Comparison of ENCODE assay signal across 10 mouse cellular contexts in genomic region chr16:39062596-39062995, GRCm38 (mm10).
DNase-seq lines count a peak whose midpoint lies in the region; ATAC-seq and TF ChIP-seq lines count a peak whose summit lies in the region.
"Had no signal": no experiment of that assay in that cellular context is flagged by ENCODE, and none has a peak within 500 bp of the region (broad histone marks: within the 10 kb centered on the region; RNA-seq: fewer than 3 reads in every experiment).

No protein-coding gene starts in this region.

- peak; percentile 12 for DNase-seq in heart, postnatal 0 days (ENCODE audit: low spot score)
- DNase-seq in lung, postnatal 0 days (ENCODE audit: low spot score) = peak; percentile 43
- no peak for DNase-seq in lung, adult 2 months
- peak; percentile 63 for DNase-seq in ZHBTc4 (ENCODE audit: low read depth, low spot score)
- peak; percentile 11 for DNase-seq in naive thymus-derived CD4-positive, alpha-beta T cell, adult 2 months (ENCODE audit: low read depth)
- no peak for DNase-seq in right cerebral cortex, postnatal 14 days

- no peaks in the 10 kb centered on the region for H3K4me1 ChIP-seq in heart, postnatal 0 days (ENCODE audit: control insufficient read depth, insufficient read depth)
- H3K4me1 ChIP-seq in heart, embryonic 12.5 days (replicated peaks) = peaks cover 5% of the 10 kb centered on the region; the same call in 1 of the 2 replicates
- no peaks in the 10 kb centered on the region for H3K4me1 ChIP-seq in lung, postnatal 0 days (ENCODE audit: insufficient read depth, low read depth, low read length)
- H3K4me1 ChIP-seq in lung, adult 2 months (ENCODE audit: control insufficient read depth, insufficient read depth, low read length) = no peaks in the 10 kb centered on the region
- H3K4me1 ChIP-seq: embryonic facial prominence, embryonic 12.5 days had no signal

- H3K27me3 ChIP-seq in heart, postnatal 0 days (ENCODE audit: control insufficient read depth, insufficient read depth, low read length) = no peaks in the 10 kb centered on the region
- no peaks in the 10 kb centered on the region; the same call in 1 of the 2 replicates for H3K27me3 ChIP-seq in heart, embryonic 12.5 days (replicated peaks)
- H3K27me3 ChIP-seq in lung, postnatal 0 days (replicated peaks; ENCODE audit: insufficient read depth, low read length) = no peaks in the 10 kb centered on the region
- H3K27me3 ChIP-seq: embryonic facial prominence, embryonic 12.5 days had no signal

- no peak overlapping the region for H3K4me2 ChIP-seq in heart, postnatal 0 days (ENCODE audit: low read depth, low read length)
- no peak overlapping the region for H3K4me2 ChIP-seq in heart, embryonic 12.5 days
- no peak overlapping the region for H3K4me2 ChIP-seq in lung, postnatal 0 days (replicated peaks; ENCODE audit: low read depth, low read length)
- H3K4me2 ChIP-seq: embryonic facial prominence, embryonic 12.5 days had no signal

- TF ChIP-seq EP300 in heart, postnatal 0 days (IDR thresholded peaks at IDR 0.05; ENCODE audit: low read depth) = no peak
- no peak for TF ChIP-seq EP300 in lung, postnatal 0 days (IDR thresholded peaks at IDR 0.05)

- TF ChIP-seq CTCF in heart, postnatal 0 days (IDR thresholded peaks at IDR 0.05; ENCODE audit: low read depth) = peak; percentile 36
- peak; percentile 60 for TF ChIP-seq CTCF in lung, postnatal 0 days (IDR thresholded peaks at IDR 0.05)
- no peak for TF ChIP-seq CTCF in lung, adult 2 months (IDR thresholded peaks at IDR 0.05; ENCODE audit: insufficient read depth, low read length)

- ATAC-seq in heart, postnatal 0 days (ENCODE audit: insufficient read depth, low read depth) = no peak
- ATAC-seq in heart, embryonic 12.5 days (ENCODE audit: insufficient number of reproducible peaks, low FRiP score) = no peak
- ATAC-seq in lung, postnatal 0 days = no peak
- ATAC-seq in megakaryocyte, adult 5-6 weeks (ENCODE audit: poor library complexity, severe bottlenecking) = no peak

- 28% methylated on average over 5 of the region's 5 CpGs for WGBS in heart, postnatal 0 days
- WGBS in heart, embryonic 12.5 days = 28% methylated on average over 5 of the region's 5 CpGs
- WGBS in lung, postnatal 0 days = 27% methylated on average over 5 of the region's 5 CpGs
- WGBS in lung, adult 2 months = 30% methylated on average over 5 of the region's 5 CpGs

- no peak overlapping the region for H3K27ac ChIP-seq in heart, postnatal 0 days (ENCODE audit: low read depth)
- no peak overlapping the region for H3K27ac ChIP-seq in heart, embryonic 12.5 days (ENCODE audit: poor library complexity, severe bottlenecking)
- no peak overlapping the region for H3K27ac ChIP-seq in lung, postnatal 0 days (ENCODE audit: low read length)
- H3K27ac ChIP-seq: embryonic facial prominence, embryonic 12.5 days; macrophage had no signal

- no peak overlapping the region for H3K9ac ChIP-seq in heart, postnatal 0 days (replicated peaks; ENCODE audit: low read depth, low read length)
- no peak overlapping the region for H3K9ac ChIP-seq in heart, embryonic 12.5 days
- H3K9ac ChIP-seq in lung, postnatal 0 days (replicated peaks; ENCODE audit: low read depth) = no peak overlapping the region
- H3K9ac ChIP-seq: embryonic facial prominence, embryonic 12.5 days had no signal

- no peak for TF ChIP-seq POLR2A in lung, adult 2 months (IDR thresholded peaks at IDR 0.05; ENCODE audit: borderline replicate concordance, extremely low read depth, low read depth, low read length)

- H3K9me3 ChIP-seq in heart, postnatal 0 days (replicated peaks; ENCODE audit: control insufficient read depth, low read length) = no peaks in the 10 kb centered on the region
- 0 out of 2 replicates have a peak, but pooled peaks cover 4% of the 10 kb centered on the region for H3K9me3 ChIP-seq in heart, embryonic 12.5 days (replicated peaks)
- H3K9me3 ChIP-seq in lung, postnatal 0 days (ENCODE audit: low read length) = no peaks in the 10 kb centered on the region
- H3K9me3 ChIP-seq: embryonic facial prominence, embryonic 12.5 days had no signal

- H3K36me3 ChIP-seq in heart, postnatal 0 days (replicated peaks; ENCODE audit: control insufficient read depth, insufficient read depth, low read length) = no peaks in the 10 kb centered on the region
- H3K36me3 ChIP-seq in heart, embryonic 12.5 days = no peaks in the 10 kb centered on the region
- no peaks in the 10 kb centered on the region for H3K36me3 ChIP-seq in lung, postnatal 0 days (ENCODE audit: insufficient read depth, low read length)
- H3K36me3 ChIP-seq: embryonic facial prominence, embryonic 12.5 days had no signal

- no peak overlapping the region for H3K4me3 ChIP-seq in heart, postnatal 0 days (ENCODE audit: low read depth, low read length)
- H3K4me3 ChIP-seq in heart, embryonic 12.5 days = no peak overlapping the region
- no peak overlapping the region for H3K4me3 ChIP-seq in lung, postnatal 0 days (ENCODE audit: low read depth, low read length)
- H3K4me3 ChIP-seq in lung, adult 2 months (replicated peaks; ENCODE audit: extremely low read depth, low read depth, low read length) = no peak overlapping the region
- H3K4me3 ChIP-seq: embryonic facial prominence, embryonic 12.5 days had no signal

Comparison
In these comparisons a context has a peak if more than half of its experiments do, and no peak if none do; other contexts are left out.
1. DNase-seq: peak in heart, postnatal 0 days (single experiment), lung, postnatal 0 days (single experiment), ZHBTc4 (single experiment) and naive thymus-derived CD4-positive, alpha-beta T cell, adult 2 months (single experiment); none in lung, adult 2 months (single experiment) and right cerebral cortex, postnatal 14 days (single experiment).